Mouse (Mus musculus) adrenal gland, postnatal 25 days (tissue): Measurements from ENCODE around the gene Syna. TPM values are rescaled to one million over a fixed set of nuclear protein-coding genes. Genes with fewer than 3 reads are reported as not detected.
A peak's percentile ranks its signal among the peaks of the same experiment; 100 is the strongest.

ENCODE experiments used
- DNase-seq: peaks from one replicate; pipeline ENCODE4 v3.0.0; 2021; ENCODE audit warnings: mixed read lengths
- total RNA-seq: library from RNA; stranded (reverse); gene quantifications from 2 replicates; pipeline ENCODE4 v1.2.3, GENCODE M21; 2021

The Syna gene
- total RNA-seq, 1 experiment from 2014 or later = not detected

GRCm38 (mm10) chr5:134567445-134567844 is 7.5 kb upstream of the Syna start:
- no peak for DNase-seq

DNA sequence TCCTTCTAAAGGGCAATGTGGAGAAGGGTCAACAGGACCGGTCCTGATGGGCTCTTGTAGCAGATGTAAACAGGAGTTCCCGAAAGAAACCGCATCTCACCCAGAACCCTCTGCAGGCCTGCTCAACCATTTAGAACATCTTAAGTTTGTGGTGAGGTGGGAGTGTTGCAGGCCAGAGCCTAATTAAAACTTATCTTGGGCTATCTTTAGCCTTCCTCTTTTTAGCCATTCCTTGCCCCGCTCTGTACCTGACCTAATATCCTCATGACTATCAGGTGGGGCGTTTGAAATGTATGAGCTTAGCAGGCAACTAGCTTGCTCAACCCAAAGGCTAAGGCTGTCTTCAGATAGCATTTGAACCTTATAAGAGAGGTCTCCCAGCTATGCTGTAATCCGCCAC is 5.7 kb upstream of the Syna start:
- DNase-seq = no peak

DNA sequence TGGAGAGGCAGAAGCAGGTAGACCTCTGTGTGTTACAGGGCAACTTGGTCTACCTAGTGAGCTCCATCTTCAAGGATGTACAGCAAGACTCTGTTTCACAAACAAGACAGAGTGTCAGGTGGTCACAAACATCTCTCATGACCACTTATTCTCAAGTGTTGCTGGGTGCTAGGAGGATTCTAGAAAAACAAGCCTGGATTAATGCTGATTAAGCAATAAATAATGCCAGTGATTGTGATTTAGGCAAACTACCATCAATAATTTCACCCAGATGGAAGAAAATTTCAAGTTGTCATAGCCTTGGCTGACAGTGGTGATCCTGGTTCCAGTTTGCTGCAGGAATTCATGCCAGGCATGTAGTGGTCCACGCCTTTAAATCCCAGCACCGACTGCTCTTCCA is 4.3 kb upstream of the Syna start:
- DNase-seq = no peak

GRCm38 (mm10) chr5:134560450-134561171 is 640 bp upstream of the Syna start:
- DNase-seq = no peak

GRCm38 (mm10) chr5:134555463-134556164 is 4.4 kb downstream of the Syna start:
- DNase-seq = peak; percentile 85

- peak; percentile 52 for DNase-seq
Observed at GRCm38 (mm10) chr5:134553951-134554546, 5.9 kb downstream of the Syna start.

GRCm38 (mm10) chr5:134552110-134552972 is 7.6 kb downstream of the Syna start, which contains the start of gene Clip2:
Gene Clip2 (minus strand): TSS chr5:134552434.
- peak; percentile 100 for DNase-seq

GRCm38 (mm10) chr5:134551233-134552109 is 8.5 kb downstream of the Syna start:
- peak; percentile 29 for DNase-seq

- no peak for DNase-seq
Observed at GRCm38 (mm10) chr5:134550836-134551232, 9.1 kb downstream of the Syna start.

GRCm38 (mm10) chr5:134549640-134550168 is 10.3 kb downstream of the Syna start:
- DNase-seq = no peak

- no peak for DNase-seq
Observed at GRCm38 (mm10) chr5:134548306-134548705, 11.7 kb downstream of the Syna start.

GRCm38 (mm10) chr5:134546790-134547189 is 13.2 kb downstream of the Syna start:
- no peak for DNase-seq

DNA sequence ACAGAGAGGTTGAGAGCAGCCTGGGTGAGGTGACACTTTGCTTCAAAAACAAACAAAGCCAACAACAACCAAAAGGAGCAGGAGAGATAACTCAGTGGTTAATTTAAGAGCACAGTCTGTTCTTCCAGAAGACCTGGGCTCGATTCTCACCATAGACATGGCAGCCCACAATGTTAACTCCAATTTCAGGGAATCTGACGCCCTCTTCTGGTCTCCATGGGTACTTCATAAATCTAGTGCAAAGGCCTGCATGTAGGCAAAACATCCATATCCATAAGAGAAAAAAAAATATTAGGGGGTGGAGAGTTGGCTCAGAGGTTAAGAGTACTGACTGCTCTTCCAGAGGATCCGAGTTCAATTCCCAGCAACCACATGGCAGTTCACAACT is 14.7 kb downstream of the Syna start:
- DNase-seq = no peak

DNA sequence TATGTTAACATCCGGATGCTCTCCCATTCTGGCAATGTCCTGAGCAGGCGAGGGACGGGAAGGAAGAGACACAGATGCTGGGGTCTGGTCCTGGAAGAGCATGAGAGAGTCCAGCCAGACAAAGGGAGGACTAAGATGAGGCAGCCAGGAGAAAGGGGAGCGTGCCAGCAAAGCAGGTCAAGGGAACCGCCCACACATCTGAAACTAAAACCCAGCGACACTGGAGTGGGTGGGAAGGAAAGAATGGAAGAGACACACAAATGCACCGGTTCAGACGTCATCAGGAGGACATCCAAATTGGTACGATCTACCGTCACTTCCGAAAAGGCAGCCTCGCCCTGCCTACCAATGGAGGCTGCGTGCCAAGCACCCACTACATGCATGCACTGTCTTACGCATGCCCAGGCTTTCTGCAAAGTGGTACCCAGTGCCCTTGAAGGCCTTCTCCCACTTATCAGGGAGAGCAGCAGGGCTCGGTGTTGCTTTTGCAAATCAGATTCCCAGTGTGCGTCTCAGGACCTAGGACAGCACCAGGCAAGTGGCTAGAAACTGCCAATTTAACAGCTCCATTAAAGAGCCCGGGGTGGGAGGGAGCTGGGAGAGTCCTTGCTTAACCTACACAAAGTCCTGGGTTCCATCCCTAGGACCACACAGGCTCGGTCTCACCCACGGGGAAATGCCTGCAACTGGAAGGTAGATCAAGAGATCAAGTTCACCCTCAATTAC is 15.3 kb downstream of the Syna start:
- DNase-seq = peak; percentile 13

DNA sequence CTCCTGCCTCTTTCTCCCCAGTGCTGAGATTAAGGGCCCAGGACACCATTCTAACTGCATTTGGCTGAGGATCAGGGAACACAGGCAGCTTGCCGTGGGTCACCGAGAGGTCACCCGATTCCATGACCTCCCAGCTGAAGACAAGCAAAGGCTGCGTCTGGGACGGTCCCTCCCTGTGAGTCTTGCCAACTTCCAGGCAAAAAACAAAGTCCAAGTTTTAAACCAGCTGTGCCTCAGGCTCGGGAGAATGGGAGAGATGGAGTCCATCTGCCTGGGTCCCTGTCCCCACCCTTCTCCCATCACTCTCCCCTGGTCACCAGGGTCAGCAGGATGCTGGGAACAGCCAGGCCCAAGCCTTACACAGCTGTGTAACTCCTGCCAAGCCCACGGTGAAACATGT is 18.3 kb downstream of the Syna start:
- peak; percentile 41 for DNase-seq

GRCm38 (mm10) chr5:134540881-134541280 is 19.1 kb downstream of the Syna start:
- peak; percentile 20 for DNase-seq

- DNase-seq = peak; percentile 72
Observed at GRCm38 (mm10) chr5:134539891-134540290, 20.1 kb downstream of the Syna start.

DNA sequence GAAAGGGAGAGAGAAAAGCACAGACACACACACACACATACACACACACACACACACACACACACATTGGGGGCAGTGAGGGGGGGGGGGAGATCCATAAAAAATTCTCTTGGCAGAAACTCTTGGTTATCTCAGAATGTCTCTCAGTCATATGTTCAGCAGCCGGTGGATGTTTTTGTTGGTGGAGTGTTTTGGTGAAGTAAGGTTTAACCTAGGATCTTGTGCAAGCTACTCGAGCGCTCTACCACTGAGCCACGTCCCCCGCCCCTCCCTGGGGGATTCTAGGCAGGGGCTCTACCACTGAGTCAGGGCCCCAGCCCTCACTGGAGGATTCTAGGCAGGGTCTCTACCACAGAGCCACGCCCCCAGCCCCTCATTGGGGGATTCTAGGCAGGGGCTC is 23.9 kb downstream of the Syna start:
- no peak for DNase-seq

GRCm38 (mm10) chr5:134532417-134532816 is 27.6 kb downstream of the Syna start:
- no peak for DNase-seq

- DNase-seq = peak; percentile 22
Observed at GRCm38 (mm10) chr5:134531585-134531984, 28.4 kb downstream of the Syna start.
